Mouse (Mus musculus): ENCODE data around the gene Zfp128.

GRCm38 (mm10) chr7:12921318-12921704, 40.3 kb downstream of the Zfp128 start:
- TF ChIP-seq POLR2A (IDR thresholded peaks at IDR 0.05; ENCODE audit: borderline replicate concordance, extremely low read depth, insufficient read depth, insufficient read length, poor library complexity, severe bottlenecking) (0 out of 2 replicates have a peak, but pooled peaks have one; percentile 7), CTCF (IDR thresholded peaks at IDR 0.05; ENCODE audit: borderline replicate concordance, extremely low read depth, insufficient read depth, insufficient read length) (no peak)
